Mouse (Mus musculus): ENCODE measurements around the gene Olah.
"Not testable (repeated sequence)": the region's sequence is repeated elsewhere in the genome, so short reads cannot be mapped to it uniquely, and the experiment has no call there.

Gene Olah

GRCm38 (mm10) chr2:3397110-3397509 is at the start of gene Olah:
Gene Olah, minus strand, starts transcription at chr2:3397210.
- DNase-seq (ENCODE audit: low spot score in 2 of 2), result not testable (repeated sequence)

DNA sequence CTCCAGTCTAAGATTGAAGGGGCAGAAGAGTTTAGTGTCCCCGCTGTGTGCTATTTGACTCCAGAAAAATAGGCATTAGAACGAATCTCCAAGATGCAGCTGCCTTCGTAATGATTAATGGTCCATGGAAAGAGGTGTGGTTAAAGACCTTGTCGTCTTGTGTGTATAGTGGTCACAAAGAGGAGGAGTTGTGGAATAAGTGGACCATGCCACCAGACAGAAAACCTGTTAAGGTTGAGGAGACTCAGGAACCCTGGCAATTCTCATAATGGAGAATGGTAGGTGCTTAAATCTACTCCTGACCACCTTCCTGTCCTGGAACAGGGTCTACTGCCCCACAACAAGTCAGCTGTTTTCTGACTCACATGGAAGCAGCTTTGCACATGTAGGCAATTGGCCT is 49.0 kb upstream of the Olah start:
- no peak for DNase-seq (ENCODE audit: low spot score in 2 of 2)

- no peak for DNase-seq (ENCODE audit: low spot score in 2 of 2)
Observed at GRCm38 (mm10) chr2:3444206-3444605, 47.2 kb upstream of the Olah start.

GRCm38 (mm10) chr2:3437956-3438355 is 40.9 kb upstream of the Olah start:
- no peak for DNase-seq (ENCODE audit: low spot score in 2 of 2)

GRCm38 (mm10) chr2:3435369-3436061 is 38.5 kb upstream of the Olah start:
- DNase-seq (ENCODE audit: low spot score in 2 of 2), result no peak

- DNase-seq (ENCODE audit: low spot score in 2 of 2), result no peak
Observed at GRCm38 (mm10) chr2:3430956-3431355, 33.9 kb upstream of the Olah start.

DNA sequence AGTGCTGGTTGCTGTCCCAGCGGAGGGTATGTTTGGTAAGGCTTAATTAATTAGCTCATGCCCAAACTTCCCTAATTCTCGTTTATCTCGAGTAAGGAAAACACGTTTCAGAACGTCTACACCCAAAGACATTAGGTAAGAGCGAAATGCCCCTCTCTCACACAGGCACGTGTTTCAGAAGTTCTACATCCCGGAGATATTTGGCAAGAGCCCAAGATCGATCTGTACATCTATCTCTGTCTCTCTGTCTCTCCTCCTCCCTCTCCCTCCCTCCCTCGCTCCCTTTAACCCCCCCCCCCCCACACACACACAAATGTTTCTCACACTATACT is 27.5 kb upstream of the Olah start:
- no peak for DNase-seq (ENCODE audit: low spot score in 2 of 2)

DNA sequence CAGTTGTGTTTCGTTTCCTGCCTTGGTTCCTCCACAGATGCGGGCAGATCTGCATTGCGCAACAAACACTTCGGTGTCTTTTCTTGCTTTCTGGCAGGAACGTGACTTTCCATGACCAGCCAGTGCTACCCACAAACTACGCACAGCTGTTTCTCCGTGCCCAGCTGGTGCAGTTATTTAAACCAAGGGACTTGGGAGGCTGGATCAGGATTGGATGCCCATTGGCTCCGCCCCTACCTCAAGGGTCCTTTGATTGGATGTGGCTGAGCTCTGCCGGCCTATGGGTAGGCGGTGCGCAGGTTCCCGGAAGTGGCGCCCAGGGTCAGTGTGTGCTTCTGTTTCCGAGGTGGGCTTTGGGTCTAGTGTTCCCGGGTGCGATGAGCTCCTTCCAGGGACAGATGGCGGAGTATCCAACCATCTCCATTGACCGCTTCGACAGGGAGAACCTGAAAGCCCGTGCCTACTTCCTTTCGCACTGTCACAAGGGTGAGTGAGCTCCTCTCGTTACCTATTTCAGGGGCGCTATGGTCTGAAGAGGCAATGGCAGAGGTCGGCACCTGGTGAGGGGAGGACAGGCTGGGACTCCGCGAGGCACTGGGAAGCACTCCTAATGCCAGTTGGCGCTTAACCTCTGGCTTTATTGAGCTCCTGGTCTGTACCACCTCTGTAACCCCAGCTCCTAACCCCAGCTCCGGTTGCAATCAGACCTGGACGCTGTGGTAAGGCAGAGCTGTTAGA is 27.0 kb upstream of the Olah start, which contains the start of gene Dclre1c:
TSS of gene Dclre1c (plus strand) at position 291 of the 738 bp plus-strand sequence.
- DNase-seq (ENCODE audit: low spot score in 2 of 2), result peak; percentile 75 to 82

DNA sequence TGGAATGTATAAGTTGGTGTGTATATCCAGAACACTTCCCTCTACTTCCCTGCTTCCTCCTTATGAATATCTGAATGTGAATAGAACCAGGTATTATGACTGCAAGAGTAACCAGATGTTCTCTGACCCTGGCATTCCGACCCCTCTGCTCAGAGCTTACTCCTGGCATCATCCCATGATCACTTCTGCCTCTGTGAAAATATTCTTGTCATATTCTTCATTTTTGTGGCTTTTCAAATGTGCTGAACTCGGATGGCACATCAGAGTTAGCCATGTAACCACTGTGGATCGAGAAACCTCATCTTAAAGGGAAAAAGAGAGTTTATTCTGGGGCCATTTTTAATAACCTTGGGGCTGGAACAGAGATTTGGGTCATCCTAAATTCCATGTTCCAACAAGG is 25.5 kb upstream of the Olah start, which contains the start of gene Meig1:
TSS of gene Meig1 (minus strand) at position 101 of the 400 bp plus-strand sequence.
- DNase-seq (ENCODE audit: low spot score in 2 of 2), result no peak

DNA sequence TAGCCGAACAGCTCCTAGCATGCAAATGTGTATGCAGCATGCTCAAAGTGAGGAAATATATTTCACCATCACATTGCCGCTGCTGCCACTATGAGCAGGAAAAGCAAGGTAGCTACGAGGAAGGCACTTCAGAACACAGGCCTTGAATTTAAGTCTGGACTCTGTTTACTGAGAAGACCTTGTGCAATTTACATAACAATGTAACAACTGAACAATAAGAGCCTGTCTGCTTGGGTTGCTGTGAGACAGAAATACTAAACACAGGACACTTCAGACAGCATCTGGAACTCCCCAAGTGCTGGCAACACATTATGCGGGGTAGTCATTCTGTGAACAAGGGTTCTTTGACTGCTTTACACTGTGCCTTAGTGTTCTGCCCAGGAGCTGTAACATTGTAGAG is 23.1 kb upstream of the Olah start:
- DNase-seq (ENCODE audit: low spot score in 2 of 2), result no peak

- DNase-seq (ENCODE audit: low spot score in 2 of 2), result peak; percentile 89 to 92
Observed at GRCm38 (mm10) chr2:3418883-3419431, 21.9 kb upstream of the Olah start.

DNA sequence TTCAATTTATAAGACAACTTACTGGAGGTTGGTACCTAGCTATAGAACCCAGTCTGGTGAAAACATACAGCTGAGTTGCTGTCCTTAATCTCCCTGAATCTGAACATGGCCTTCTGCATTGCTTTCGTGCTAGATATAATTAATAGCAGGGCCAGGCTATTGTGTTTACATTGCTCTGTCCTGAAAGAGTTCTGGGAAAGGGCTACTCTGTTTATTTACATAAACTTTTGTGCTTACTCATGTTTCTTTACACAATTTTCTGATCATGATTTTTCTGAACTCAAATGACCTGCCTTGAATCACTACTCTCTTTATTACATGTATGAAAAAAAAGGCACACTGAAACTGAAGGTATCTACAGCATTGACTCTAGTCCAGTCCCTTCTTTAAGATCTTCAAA is 18.7 kb upstream of the Olah start:
- no peak for DNase-seq (ENCODE audit: low spot score in 2 of 2)

- DNase-seq (ENCODE audit: low spot score in 2 of 2), result peak; percentile 54 to 60
Observed at GRCm38 (mm10) chr2:3414241-3414640, 17.2 kb upstream of the Olah start.

DNA sequence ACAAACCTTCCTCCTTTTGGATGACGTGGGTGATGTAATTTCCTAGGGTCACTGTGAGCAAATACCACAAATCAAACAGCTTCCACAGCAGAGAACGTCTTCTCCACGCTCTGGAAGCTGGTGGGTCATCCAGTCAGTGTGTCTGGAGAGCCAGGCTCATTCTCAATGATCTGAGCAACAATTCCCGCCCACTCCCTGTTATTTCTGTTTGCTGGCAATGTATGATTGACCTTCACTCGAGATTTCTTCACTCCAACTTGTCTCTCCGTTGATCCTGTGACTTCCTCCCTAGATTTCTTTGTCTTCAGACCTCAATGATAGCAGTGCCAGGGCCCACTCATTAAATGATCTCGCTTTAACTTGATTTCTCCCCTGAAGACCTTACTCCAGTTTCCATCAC is 10.7 kb upstream of the Olah start:
- no peak for DNase-seq (ENCODE audit: low spot score in 2 of 2)

DNA sequence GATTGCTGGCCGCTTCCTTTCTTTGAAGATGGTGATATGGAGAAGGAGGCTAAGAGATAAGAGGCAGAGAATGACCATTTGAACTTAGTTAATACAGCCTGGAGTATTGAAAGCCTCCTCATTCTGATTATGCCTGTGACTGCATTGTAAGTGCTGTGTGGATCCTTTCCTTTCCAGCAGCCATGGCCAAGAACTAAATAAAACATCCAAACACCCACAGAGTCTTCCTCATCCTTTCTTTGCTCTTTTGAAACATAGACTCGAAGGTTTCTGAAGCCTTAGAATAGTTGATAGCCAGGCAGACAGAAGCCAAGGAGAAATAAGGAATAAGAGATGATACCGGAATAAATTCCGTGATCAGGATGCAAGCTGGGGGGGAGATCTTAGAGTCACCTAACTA is 9.0 kb upstream of the Olah start:
- no peak for DNase-seq (ENCODE audit: low spot score in 2 of 2)

DNA sequence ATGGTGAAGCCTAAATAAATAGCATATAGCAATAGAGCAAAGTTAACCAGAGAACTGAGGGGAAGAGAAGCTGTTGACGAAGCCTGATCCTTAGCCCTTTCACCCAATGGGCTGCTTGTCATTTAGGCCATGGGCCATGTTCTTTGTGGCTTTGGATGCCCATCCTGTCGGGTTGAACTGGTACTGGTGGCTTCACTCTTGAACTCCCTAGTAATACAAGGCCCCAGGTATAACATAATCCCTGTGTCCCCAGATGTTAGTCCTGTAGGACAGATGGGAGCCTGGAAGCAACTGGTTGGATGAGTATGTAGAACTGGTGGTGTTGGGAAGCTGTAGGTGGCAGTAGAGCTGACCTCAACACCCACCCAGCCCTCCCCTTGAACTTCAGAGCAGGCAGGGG is 5.1 kb downstream of the Olah start:
- no peak for DNase-seq (ENCODE audit: low spot score in 2 of 2)

GRCm38 (mm10) chr2:3387105-3387860 is 9.7 kb downstream of the Olah start:
- no peak for DNase-seq (ENCODE audit: low spot score in 2 of 2)

- DNase-seq (ENCODE audit: low spot score in 2 of 2), result no peak
Observed at GRCm38 (mm10) chr2:3365127-3365526, 31.9 kb downstream of the Olah start.

DNA sequence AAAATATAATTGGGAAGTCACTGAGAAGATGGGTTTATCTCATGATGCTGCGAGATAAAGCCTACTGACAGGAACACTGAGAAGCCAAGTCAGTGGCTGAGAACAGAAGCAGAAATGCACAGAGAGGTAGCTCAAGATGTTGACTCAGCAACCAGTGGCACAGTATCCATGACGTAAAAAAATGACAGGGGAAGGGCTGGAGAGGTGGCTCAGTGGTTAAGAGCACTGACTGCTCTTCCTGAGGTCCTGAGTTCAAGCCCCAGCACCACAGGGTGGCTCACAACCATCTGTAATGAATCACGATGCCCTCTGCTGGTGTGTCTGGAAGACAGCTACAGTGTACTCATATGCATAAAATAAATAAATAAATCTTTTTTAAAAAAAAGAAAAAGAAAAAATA is 35.9 kb downstream of the Olah start:
- DNase-seq (ENCODE audit: low spot score in 2 of 2), result no peak

DNA sequence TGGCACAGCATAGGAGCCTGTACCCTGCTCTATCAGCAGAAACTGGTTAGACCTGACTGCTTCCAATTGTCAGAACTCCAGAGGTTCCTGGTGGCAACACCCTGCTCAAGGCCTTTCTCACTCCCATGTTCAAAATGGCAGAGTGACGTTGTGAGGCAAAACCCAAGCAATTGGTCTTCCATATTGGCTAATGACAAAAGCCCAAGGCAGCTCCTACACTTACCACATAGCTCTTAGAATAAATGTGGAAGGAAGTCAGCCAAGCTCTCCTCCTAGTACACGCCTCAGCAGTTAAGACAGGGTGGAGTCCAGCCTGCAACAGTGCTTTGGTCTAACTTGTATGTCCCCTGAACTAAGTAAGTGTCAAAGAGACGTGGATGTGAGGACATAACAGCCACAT is 39.1 kb downstream of the Olah start:
- DNase-seq (ENCODE audit: low spot score in 2 of 2), result no peak

DNA sequence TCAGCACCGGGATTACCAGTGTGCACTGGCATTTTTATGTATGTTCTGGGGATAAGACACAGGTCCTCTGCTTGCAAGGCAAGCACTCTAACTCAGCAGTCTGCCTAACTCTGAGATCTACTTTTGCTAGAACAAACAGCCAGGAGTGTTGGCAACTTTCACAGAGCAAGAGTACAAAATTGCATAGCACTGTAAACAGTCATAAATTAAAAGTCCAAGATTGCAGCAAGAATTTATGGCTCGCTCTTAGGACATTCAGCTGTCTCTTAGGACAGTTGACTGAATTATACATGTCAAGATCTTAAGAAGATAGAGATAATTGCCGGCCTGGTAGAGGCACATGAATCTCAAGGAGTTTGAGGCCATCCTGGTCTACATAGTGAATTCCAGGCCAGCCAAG is 40.7 kb downstream of the Olah start:
- DNase-seq (ENCODE audit: low spot score in 2 of 2), result no peak

DNA sequence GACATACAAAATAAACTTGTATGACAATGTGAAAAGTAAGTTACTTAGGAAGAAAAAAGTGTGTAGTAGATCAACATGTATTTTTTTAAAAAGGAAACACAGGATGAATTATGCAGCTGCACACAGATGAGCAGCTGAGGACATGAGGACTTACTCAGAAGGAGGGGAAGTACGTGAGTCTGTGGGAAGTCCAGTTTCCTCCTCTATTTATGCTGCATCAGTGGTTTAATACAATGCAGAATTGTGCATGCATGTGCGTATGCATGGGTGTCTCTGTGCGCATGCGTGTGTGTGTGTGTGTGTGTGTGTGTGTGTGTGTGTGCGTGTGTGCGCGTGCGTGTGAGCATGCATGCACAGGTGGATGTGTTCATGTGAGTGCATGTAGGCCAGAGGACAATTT is 41.2 kb downstream of the Olah start:
- DNase-seq (ENCODE audit: low spot score in 2 of 2), result no peak
